Mouse (Mus musculus) B cell, adult (primary cell): ENCODE results near the gene Vwa2. TPM values are rescaled to one million over a fixed set of nuclear protein-coding genes. Genes with fewer than 3 reads are reported as not detected.

Experiments
- total RNA-seq: library from RNA; stranded (reverse); gene quantifications from 4 replicates; pipeline ENCODE4 v1.2.4, GENCODE M21; 2023; ENCODE audit not compliant: inconsistent age

The Vwa2 gene
- not detected in 4 replicates for total RNA-seq

DNA sequence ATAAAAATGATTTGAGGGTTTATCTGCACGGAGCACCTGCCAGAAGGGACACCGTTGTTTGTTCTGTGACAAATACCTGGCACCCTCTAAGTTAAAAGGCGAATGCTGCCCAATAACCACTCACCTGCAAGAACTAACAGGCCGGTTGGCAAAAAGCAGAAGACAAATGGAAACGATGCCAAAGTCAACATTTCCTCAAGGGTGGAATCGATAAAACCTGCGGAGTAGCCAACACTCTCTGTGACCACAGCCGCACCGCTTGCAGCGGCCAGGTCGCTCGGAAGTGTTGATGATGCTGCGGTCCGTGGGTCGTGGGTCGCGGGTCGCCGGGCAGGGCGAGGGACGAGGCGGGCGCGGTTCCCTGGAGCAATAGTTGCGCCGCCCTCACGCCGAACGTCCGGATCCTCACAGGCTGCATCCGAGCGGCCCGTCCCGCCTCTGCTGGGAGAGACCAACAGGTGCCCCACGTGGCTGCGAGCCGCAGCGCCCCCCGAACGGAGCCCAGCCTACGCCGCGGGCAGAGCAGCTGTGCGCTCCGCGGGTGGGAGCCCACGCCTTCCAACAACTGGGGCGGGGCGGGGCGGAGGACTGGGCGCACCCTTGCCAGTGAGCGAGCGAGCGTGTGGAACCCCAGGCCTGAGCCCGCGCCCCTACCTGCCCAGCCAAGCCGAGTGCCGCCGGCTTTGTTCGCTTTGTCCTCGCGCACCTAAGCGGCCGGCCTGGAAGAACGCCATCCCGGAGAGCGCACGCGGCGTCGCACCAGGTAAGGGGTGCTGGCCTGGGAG lies at the start of gene Vwa2:
Gene Vwa2 (plus strand): TSS at position 434 of the 785 bp plus-strand sequence.

DNA sequence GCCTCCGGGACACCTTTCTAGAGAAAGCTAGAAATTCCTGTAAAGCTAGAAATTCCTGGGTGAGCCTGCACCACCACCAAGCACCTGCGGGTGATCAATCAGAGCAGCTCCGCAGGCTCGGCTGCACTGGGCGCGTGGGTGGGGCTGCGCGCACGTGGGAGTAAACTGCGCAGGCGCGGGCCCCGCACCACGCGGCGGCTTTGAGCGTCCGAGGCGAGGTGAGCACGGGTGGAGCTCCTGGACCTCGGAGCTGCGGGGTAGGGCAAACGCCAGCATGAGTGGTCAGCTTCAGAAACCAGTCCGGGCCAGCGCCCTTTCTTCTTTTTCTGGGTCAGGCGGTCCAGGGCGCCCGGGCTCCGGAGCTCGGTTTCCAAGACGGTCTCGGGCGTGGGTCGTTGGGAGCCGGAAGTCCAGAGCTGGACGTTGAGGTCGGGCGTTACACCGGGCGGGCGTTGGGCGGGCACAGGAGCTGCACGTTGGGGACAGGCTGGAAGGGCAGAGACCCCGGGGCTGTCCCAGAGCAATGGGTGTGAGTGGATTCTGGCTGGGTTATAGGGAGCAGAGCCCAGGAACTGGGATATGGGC lies 47.9 kb upstream of the Vwa2 start, which contains the start of gene Tdrd1:
Gene Tdrd1 (plus strand): TSS at position 163 of the 585 bp plus-strand sequence.

Other genes starting within 250 kb of the Vwa2 start
- gene Adrb1, start 152.1 kb upstream of the Vwa2 start, total RNA-seq = 0.29 to 0.45 TPM in 2 of 4 replicates, not detected in the others
- gene Ccdc186, start 52.1 kb upstream of the Vwa2 start, total RNA-seq = 28.8 to 35.7 TPM (median 32.1 TPM) in 4 replicates
- not detected in 4 replicates for gene Tdrd1, start 48.0 kb upstream of the Vwa2 start, total RNA-seq
- not detected in 4 replicates for gene Afap1l2, start 134.0 kb downstream of the Vwa2 start, total RNA-seq